Mouse (Mus musculus) brain, embryonic 14.5 days (tissue): ENCODE results near the gene Gmpr2.

Experiments
- CTCF ChIP-seq: fragments of 200-500 bp; IDR thresholded peaks from 2 replicates; pipeline ENCODE4 v1.5.1; 2012; ENCODE audit warnings: inconsistent platforms, mild to moderate bottlenecking, moderate library complexity, borderline replicate concordance; ENCODE audit not compliant: insufficient read depth, insufficient read length; ENCODE audit errors: extremely low read depth
- POLR2A ChIP-seq: fragments of 200-500 bp; IDR thresholded peaks from 2 replicates; pipeline ENCODE4 v1.6.1; 2012; ENCODE audit warnings: mild to moderate bottlenecking, inconsistent platforms, borderline replicate concordance; ENCODE audit not compliant: poor library complexity, insufficient read depth, insufficient read length, severe bottlenecking; ENCODE audit errors: extremely low read depth

- no peak for TF ChIP-seq CTCF
- TF ChIP-seq POLR2A = no peak
Measured at GRCm38 (mm10) chr14:55656935-55657334, 14.8 kb upstream of the Gmpr2 start.
